Mouse (Mus musculus) G1E (cell line): ENCODE measurements around the gene Egflam.

Experiments
- CTCF ChIP-seq: IDR thresholded peaks from 2 replicates; pipeline ENCODE4 v1.5.1; 2012; ENCODE audit warnings: low read depth, low read length, inconsistent platforms, mixed read lengths
- GATA1 ChIP-seq: IDR thresholded peaks from 2 replicates; pipeline ENCODE4 v1.6.1; 2012; ENCODE audit warnings: borderline replicate concordance, low read length, inconsistent platforms, mixed read lengths

GRCm38 (mm10) chr15:7404521-7404920, 6.3 kb upstream of the Egflam start:
- TF ChIP-seq CTCF (no peak), GATA1 (no peak)
